Mouse (Mus musculus): ENCODE measurements at regions not wholly inside any gene's neighbourhood (a gene's known extent, or its start where the extent isn't known, plus 50 kb on each side); places are given as distances from the start of the nearest gene placed in this dataset.
A peak's percentile ranks its signal among the peaks of the same experiment; 100 is the strongest.

GRCm38 (mm10) chr2:46492299-46492698, 1375.1 kb upstream of the Zeb2 start:
- ATAC-seq (replicated peaks; ENCODE audit: low read depth, poor library complexity, severe bottlenecking): no peak

DNA sequence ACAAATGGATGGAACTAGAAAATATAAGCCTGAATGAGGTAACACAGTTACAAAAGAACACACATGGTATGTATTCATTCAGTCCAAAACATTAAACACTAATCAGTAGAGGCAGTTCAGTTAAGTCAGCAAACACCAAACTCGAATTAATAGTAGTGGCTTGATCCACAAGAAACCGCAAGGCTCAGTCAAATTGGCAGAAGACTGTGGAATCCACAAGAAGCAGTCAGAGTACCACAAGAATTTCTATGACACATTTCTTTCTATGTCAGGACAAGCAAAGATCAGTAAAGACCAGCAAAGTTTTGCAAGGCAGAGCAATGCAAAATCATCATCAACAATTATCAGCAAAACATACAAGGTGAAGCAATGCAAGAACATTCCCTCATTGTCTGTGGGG, 1373.9 kb upstream of the Zeb2 start:
- ATAC-seq (replicated peaks; ENCODE audit: low read depth, poor library complexity, severe bottlenecking): no peak

DNA sequence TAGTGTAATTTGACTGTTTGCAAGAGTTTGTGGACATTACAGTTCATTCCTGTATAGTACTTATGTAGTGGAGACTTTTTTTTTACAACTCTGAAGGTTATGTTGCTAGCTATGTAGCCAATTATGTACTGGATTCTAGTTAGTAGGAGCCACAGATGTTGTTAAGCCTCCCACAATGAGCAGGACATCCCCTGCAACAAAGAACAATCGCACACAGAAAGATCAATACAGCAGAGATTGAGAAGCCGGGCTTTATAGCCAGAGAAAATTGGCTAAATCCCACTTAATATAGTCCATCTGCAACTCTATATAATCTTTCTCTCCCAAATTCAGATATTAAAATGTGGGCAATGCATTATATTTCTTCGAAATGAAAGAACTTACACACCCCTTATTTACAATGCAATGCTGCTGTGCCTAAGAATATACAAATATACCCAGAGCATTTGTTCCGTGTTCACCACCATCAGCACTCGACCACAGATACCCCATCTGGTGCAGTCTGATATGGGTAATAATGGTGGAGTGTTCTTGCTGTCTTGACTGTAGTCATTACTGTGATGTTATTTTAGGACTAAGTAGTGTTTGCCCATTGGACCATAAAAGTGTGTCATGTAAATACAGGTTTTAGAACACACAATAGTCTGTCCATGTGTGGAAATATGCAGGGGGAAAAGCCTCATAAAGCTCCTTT, 1351.9 kb upstream of the Zeb2 start:
- ATAC-seq (replicated peaks; ENCODE audit: low read depth, poor library complexity, severe bottlenecking): no peak

- no peak for ATAC-seq (replicated peaks; ENCODE audit: low read depth, poor library complexity, severe bottlenecking)
These were observed 1348.2 kb upstream of the Zeb2 start for GRCm38 (mm10) chr2:46465389-46465788.

GRCm38 (mm10) chr2:46464913-46465312, 1347.7 kb upstream of the Zeb2 start:
- no peak for ATAC-seq (replicated peaks; ENCODE audit: low read depth, poor library complexity, severe bottlenecking)

DNA sequence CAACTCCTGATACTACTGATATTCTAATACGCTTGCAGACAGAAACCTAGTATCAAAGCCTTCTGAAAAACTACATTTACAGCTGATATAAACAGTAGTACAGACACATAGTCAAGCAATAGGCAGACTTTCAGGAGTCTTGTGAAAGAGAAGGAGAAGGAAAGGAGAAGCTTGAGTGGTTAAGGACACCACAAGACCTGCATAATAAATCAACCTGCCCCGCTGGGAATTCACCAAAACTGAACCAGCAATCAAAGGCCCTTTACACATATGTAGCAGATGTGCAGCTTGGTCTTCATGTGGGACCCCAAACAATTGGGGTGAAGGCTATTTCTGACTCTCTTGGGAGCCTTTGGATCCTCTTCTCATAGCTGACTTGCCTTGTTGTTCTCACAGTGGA, 1345.5 kb upstream of the Zeb2 start:
- ATAC-seq (replicated peaks; ENCODE audit: low read depth, poor library complexity, severe bottlenecking): no peak

DNA sequence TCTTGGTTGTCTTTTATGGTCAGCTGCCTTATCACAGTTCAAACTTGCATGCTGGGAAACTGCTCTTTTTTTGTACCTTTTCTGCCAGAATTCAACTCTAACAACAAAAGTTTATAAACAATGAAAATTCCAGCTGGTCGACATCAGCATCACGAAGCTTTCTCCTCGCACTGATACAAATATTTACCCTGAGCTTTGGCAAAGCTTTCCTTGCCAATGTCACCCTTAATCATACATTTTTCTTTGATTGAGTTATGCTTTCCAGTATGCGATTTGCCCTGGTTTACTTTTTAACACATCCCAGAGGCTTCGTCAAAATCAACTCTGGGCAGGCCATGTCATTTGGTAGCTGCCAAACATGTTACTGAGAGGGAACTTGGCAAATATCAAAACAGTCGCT, 1333.5 kb upstream of the Zeb2 start:
- ATAC-seq (replicated peaks; ENCODE audit: low read depth, poor library complexity, severe bottlenecking): no peak

GRCm38 (mm10) chr2:46445306-46445705, 1328.1 kb upstream of the Zeb2 start:
- ATAC-seq (replicated peaks; ENCODE audit: low read depth, poor library complexity, severe bottlenecking): no peak

GRCm38 (mm10) chr2:46443686-46444180, 1326.5 kb upstream of the Zeb2 start:
- peak; percentile 85 for ATAC-seq (replicated peaks; ENCODE audit: low read depth, poor library complexity, severe bottlenecking)

- ATAC-seq (replicated peaks; ENCODE audit: low read depth, poor library complexity, severe bottlenecking): peak; percentile 83
These were observed 1326.0 kb upstream of the Zeb2 start for GRCm38 (mm10) chr2:46443061-46443685.

- no peak for ATAC-seq (replicated peaks; ENCODE audit: low read depth, poor library complexity, severe bottlenecking)
These were observed 1325.4 kb upstream of the Zeb2 start for GRCm38 (mm10) chr2:46442576-46442975.

DNA sequence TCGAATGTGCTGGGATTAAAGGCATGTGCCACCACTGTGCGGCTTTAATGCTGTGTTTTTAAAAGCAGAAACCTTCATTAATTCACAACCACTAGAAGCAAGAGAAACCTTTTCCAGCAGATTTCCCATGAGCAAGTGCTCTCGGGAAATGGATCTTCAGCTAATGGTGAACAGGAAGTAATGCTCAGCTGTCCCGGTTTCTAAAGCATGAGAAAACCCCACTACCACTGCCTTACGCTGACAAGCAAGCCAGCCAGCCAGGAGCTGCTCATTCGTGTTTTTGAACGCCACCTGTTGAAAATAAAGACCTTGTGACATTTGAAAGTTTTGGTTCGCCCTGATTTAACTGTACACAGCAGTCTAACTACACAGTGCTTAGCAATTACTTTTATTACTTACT, 1324.7 kb upstream of the Zeb2 start:
- ATAC-seq (replicated peaks; ENCODE audit: low read depth, poor library complexity, severe bottlenecking): no peak

DNA sequence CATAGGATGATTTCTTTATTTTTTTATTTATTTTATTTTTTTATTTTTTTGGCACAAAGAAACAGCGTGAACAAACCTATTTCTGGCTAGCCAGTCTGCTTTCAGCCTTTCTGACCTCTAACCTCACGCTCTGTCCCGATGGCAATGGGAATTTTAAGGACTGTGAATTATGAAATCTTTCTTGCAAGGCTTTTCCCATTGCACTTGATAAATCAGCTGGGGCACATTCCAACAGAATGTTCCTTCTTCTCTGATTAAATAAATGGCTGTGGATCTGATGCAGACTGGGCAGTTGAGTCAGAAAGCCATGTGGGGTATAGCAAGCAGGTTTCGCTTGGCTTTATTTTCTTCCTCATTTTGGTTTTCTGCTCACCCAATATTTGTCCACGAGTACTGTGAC, 1324.2 kb upstream of the Zeb2 start:
- ATAC-seq (replicated peaks; ENCODE audit: low read depth, poor library complexity, severe bottlenecking): no peak

- no peak for ATAC-seq (replicated peaks; ENCODE audit: low read depth, poor library complexity, severe bottlenecking)
These were observed 1322.8 kb upstream of the Zeb2 start for GRCm38 (mm10) chr2:46440038-46440437.

DNA sequence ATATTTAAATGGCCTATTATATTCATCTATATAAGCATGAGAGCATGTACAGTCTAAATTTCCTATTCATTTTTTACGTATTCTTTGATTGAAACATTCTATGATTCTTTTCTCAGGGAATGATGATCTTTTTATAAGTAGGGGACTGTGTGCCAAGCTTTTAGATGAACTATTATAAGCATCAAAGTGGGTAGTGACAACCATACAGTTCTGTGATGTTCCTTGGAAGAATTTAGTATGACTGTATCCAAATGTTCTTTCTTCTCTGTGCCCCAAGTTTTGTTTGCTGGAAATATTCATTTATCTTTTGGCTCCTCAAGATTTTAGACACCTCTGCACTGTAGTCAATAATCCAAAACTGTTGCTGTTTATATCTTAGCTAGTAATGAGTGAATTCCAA, 1301.1 kb upstream of the Zeb2 start:
- ATAC-seq (replicated peaks; ENCODE audit: low read depth, poor library complexity, severe bottlenecking): no peak

GRCm38 (mm10) chr2:46402373-46403114, 1285.3 kb upstream of the Zeb2 start:
- ATAC-seq (replicated peaks; ENCODE audit: low read depth, poor library complexity, severe bottlenecking): no peak

GRCm38 (mm10) chr2:46394161-46394560, 1277.0 kb upstream of the Zeb2 start:
- ATAC-seq (replicated peaks; ENCODE audit: low read depth, poor library complexity, severe bottlenecking): no peak

- no peak for ATAC-seq (replicated peaks; ENCODE audit: low read depth, poor library complexity, severe bottlenecking)
These were observed 1255.8 kb upstream of the Zeb2 start for GRCm38 (mm10) chr2:46372847-46373461.

- ATAC-seq (replicated peaks; ENCODE audit: low read depth, poor library complexity, severe bottlenecking): no peak
These were observed 1254.6 kb upstream of the Zeb2 start for GRCm38 (mm10) chr2:46371755-46372154.

DNA sequence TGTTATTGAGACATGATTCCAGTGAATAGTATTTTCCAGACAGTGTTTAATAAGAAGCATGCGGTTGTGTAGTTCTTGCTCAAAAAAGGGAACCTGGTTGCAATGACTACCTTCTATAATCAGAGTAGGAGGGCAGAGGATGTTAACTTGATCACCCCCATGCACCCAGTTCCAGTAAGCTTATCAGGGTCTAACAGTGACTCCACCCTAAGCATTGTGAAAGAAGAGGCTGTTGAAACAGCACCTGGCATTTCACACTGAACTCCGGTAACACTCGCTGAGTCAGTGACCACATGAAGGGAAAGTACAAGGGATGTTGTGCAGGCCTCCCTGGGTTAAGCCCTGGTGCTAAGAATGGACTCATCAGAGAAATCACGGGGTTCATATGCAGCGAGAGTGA, 1253.8 kb upstream of the Zeb2 start:
- ATAC-seq (replicated peaks; ENCODE audit: low read depth, poor library complexity, severe bottlenecking): peak; percentile 99

GRCm38 (mm10) chr2:46368882-46369281, 1251.7 kb upstream of the Zeb2 start:
- no peak for ATAC-seq (replicated peaks; ENCODE audit: low read depth, poor library complexity, severe bottlenecking)

All from common myeloid progenitor, adult 5-6 weeks (primary cell).